Mouse (Mus musculus) heart, adult 9 months (tissue): Measurements from ENCODE around the gene Spon1.
A peak's percentile ranks its signal among the peaks of the same experiment; 100 is the strongest.

Experiments used
- DNase-seq, 2 experiments: peaks; one replicate each; pipeline ENCODE4 v3.0.0; 2022; ENCODE audit warnings: low spot score in 2 of 2

Spon1 gene

DNA sequence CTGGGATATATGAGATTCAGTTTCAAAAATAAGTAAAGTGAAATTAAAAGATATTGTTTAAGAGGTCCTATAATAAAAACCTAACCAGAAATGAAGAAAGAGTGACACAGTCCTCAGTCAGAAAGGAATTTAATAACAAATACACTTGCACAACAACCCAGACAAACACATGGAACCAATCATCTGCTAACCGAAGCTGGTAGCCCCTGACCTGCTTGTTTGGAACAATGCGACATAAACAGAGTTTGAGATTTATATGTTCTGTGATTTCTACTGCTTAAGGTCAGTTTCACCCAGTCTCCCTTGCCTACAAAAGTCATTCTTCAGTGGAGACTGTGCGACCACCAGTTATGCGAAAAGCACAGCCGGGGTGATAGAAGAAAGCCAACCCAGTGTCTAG, 138.1 kb downstream of the Spon1 start:
- DNase-seq, result no peak

DNA sequence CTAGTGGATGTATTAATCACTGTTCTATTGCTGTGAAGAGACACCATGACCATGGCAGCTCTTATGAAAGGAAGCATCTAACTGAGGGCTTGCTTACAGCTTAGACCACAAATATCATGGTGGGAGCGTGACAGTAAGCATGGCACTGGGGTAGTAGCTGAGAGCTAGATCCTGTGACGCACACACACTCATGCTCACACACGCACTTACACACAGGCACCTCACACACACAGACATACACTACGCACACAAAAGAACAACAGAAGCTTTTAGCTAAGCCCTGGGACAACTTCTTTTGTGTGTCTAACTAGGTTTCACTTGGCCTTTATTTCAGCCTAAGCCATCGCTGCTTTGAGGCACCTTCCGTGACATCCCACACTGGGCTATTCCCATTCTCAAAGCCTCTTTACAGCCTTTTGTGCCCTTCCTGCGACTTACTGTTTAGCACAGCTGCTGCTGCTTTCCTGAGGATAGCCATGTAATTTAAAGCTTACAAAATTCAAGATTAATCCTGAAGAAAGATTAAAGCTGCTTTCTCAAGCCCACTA, 138.6 kb downstream of the Spon1 start:
- no peak for DNase-seq

DNA sequence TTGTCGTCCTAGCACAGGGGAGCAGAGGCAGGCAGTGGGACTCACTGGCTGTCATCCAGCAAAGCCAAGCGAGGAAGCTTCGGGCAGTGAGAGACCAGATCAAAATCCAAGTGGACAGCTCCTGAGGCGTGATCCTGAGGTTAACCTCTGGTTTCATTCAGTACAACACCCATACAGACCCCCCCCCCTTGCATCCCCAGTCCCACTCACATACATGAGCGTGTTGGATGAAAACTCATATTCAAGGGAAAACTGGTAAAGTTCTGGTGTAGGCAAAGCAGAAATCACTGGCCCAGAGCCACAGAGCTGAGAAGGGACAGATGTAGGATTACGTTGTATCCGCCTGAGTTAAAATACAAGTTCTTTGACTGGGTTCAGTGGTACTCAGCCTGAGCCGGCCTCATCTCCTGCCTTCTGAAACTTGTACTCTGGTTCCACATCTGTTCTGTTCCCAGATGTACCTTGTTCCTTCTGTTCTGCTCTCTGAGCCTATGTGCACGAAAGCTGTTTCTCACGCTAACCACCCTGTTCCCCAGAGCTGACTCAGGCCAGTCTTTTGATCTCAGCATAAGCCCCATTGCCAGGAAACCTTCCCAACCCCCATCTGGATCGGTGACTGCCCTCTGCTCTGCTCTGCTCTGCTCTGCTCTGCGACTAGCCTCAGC, 143.5 kb downstream of the Spon1 start:
- DNase-seq, result no peak

- DNase-seq, result no peak
These were observed 145.1 kb downstream of the Spon1 start for GRCm38 (mm10) chr7:113910856-113911255.

- no peak for DNase-seq
These were observed 150.1 kb downstream of the Spon1 start for GRCm38 (mm10) chr7:113915936-113916335.

- no peak for DNase-seq
These were observed 153.1 kb downstream of the Spon1 start for GRCm38 (mm10) chr7:113918916-113919315.

- DNase-seq, result no peak
These were observed 153.7 kb downstream of the Spon1 start for GRCm38 (mm10) chr7:113919505-113919904.

- no peak for DNase-seq
These were observed 154.3 kb downstream of the Spon1 start for GRCm38 (mm10) chr7:113920056-113920455.

DNA sequence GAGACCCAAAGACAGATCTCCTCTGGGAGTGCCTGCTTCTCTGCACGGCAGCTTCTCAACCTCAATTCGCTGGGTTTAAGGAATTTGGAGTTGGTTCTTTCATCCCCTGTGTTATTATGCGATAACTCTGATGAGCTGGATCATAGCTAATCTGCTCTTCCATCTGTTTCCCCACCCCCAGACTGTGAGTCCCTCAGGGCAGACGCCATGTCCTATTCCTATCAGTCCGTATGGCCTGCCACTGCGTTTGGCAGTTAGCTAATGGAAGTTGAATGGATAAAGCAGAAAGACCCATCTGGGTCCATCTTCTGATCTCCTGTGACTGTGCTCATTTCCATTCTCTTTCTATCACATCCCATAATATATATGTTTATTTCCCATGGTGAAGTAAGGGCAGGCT, 158.8 kb downstream of the Spon1 start:
- DNase-seq, result no peak

- no peak for DNase-seq
These were observed 185.1 kb downstream of the Spon1 start for GRCm38 (mm10) chr7:113950888-113951287.

DNA sequence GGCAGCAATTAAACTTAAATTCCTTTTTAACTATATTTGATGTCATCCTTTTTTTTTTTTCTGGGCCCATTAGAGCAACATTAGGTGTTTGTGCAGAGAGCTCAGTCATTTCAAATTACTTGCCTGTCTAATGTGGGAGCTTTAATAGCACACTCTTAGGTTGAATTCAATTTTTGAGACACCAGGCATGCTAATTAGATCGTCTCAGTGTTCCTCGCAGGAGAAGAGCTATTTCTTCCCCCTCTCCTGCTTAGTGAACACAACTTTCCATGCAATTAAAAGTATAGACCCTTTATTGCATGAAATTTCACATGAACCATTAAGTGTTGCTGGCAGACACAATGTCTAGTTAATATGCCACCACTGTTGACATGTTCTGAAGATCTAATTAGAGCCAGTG, 189.6 kb downstream of the Spon1 start:
- no peak for DNase-seq

DNA sequence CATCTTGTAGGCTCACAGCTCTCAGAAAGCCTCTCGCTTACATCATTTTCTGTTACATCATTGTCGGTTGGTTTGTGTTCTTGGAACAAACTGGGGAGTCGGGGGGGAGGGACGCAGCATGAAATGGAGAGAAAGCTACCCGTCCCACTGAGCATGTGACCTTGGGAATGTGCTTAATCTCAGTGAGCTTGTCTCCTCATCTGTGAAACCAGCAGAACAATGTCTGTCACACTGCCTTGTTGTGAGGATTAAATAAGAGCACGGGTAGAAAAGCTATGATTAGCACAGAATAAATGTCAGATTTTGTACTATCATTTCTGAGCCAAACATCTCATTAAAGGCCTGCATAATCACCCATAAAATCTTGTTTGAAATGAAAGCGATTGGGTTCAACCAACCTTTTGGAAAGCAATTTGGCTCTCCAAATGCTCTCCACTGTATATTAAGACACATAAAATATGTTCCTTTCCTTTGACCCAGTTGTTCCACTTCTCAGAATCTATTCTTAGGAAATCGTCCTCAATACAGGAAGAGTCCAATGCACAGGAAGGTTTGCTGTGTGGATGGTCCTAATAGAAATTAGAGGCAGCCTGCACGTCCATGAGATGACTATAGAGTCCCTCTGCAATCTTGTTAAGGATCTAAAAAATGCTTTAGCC, 195.2 kb downstream of the Spon1 start:
- no peak for DNase-seq

- no peak for DNase-seq
These were observed 195.7 kb downstream of the Spon1 start for GRCm38 (mm10) chr7:113961500-113961895.

DNA sequence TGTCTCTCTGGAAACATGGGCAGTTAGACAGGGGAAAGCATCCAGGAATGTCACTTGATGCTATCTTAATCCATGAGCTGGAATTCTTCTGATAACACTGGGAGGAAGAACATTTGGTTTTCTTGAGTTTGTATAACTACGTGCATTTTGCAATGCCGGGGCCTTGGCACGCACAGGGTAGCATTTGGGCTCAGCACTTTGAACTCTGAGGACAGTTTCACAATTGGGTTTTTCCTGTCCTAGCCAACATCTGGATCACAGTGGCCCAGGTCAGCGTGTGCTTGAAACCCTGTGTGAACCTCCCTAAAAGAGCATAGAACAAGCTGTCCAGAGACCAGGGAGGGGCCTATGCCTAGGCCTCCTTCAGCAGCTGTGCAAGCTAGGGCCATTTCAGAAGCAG, 196.3 kb downstream of the Spon1 start:
- peak; percentile 73 to 77 for DNase-seq

GRCm38 (mm10) chr7:113963766-113964165, 198.0 kb downstream of the Spon1 start:
- DNase-seq, result peak; percentile 17 to 28

DNA sequence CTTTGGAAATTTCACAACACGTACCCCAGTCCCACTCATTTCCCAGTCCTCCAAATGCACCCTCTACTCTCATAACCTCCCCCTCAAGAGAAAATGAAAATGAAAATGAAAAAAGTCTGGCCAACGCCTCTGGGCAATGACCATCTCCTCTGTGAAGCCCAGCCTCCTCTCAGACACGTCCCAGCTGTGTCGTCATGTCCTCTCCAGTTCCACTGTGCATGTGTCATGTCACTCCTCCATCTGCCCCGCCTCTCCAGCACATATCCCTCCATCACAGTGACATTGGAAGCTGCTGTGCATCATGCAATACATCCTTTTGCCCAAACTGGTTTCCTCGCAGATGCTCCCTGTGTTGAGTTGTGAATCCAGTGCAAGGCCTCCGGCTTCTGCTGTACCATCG, 199.8 kb downstream of the Spon1 start:
- DNase-seq, result peak; percentile 22 to 29

DNA sequence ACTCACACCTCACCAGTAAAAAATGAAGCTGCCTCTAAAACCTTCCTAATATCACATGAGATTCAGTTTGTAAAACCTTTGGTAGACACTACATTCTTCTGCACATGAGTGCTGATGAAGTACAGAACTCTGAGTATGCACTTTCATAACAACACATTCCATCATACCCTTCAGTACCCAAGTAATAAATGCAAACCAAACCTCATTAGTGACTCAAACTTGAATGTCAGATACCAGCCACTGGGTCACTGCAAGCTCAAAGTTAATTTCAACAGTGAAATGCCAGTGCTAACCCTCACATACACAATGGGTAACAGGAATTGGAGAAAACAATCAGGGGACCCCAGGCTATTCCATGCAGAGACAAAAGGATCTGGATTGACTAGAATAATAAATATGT, 203.4 kb downstream of the Spon1 start:
- no peak for DNase-seq

DNA sequence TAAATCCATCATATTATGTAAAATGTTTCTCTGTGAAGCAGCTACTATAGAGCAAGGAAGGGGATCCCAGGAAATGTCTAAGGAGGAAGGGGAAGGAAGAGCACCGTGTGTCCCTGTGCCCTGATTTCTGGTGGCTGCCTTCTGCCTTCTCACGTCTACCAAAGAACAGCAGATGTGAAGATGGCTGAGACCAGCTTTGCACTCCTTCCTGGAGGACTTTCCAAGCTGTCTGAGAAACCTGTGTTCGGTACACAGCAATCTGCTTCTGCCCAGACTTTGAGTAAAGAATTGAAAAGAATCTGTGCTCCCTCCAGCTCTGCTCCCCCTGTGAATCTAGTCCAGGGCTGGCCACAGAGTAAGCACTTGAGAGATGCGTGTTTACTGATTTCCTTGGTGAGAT, 206.7 kb downstream of the Spon1 start:
- no peak for DNase-seq

DNA sequence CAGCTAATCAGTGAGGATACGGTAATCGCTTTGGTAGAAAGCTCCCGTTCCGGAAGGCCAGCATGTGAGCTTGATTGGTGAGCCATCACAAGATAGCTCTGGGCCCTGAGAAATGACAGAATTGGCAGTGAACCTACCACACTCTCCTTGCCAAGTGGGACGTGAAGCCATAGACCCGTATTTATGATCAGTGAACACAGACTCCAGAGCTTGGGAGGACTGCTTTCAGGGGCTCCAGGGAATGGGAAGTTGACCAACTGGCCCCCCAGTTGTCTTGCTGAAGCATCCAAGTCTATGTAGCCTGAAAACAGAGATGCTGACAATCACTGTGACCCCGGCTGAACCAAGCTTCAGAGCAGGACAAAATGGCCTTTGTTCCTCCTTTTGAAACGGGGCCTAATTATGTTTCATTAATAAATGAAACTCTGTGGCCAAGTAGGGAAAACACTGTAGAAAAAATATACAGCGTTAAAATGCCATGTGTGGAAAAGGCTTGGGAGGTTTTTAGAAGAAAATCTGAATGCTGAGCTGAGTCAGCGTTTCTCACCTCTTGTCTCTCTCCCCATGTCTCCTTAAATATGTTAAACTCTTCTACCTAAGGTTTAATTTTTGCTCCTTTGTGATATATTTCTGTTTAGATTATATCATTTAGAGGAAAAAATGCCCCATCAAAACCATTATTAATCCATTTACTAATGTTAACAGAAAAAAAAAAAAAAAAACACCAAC, 220.8 kb downstream of the Spon1 start:
- DNase-seq, result peak in 1 of 2 experiments; percentile 8

GRCm38 (mm10) chr7:113988156-113988555, 222.4 kb downstream of the Spon1 start:
- no peak for DNase-seq

DNA sequence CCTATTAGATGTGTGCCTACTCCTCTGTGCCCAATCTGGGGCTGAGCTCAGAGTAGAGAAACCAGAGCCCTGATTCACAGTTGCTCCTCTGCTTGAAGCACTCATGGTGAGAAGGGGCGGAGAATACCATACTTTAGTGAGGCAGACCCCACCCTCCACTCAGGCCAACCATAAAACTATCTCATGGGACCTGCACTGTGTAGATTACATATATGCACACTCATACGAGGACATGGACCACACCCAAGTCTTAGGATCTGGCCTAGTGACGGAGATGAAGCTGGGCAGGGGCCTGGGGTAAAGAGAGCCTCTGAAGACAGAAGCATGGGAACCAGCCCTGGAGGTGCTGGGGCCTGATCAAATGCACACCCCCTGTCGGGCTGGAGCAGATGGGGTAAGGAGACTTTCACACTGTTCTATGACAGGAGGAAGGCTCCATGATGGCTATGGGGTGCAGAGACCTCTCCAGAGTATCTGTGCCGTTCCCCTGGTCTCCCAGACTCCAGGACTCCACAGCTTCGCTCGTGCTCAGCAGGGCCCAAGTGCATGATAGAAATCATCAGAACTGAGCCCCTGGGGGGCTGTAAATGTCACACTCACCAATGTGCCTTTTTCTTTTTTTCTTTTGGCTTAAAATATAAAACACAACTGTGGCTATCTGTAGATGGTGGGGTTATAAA, 232.0 kb downstream of the Spon1 start:
- DNase-seq, result no peak

DNA sequence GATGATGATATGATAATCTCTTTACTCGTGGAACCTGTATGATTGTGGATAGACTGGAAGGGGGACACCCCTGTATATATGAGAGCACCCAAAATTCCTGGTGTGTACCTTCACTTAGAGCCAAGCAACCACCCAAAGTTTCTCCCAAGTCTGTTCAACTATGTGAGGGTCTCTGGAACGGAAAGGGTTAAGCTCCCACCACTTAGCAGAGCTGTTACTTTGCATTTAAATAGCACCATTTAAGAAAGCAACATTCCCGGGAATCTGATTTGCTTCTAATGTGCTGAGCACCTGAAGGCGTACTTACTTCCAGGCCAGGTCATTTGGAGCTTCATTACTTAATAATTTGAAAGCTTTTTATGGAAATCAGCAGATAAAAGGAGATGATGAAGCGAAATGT, 238.4 kb downstream of the Spon1 start:
- no peak for DNase-seq
